ENCODE assay signal across 14 mouse cellular contexts in the genomic region with DNA sequence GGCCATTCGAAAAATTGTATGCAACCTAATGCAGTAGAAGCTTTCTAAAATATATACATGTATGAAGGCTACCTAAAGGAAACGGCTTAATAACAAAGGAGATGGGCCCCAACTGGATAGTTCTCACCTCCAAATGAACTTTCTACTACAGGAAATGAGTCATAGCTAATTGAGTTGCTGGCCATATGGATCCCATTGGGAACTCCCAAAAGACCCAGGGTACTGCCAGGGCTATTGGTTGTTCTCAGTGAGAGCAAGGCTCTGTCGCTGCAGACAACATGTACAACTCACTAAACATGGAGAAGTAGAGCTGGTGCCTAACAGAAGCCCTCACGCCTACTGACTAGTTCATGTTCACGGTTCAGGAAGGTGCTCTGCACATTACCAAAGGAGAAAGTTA.
"Had no signal": no experiment of that assay in that cellular context is flagged by ENCODE, and none has a peak within 500 bp of the region (broad histone marks: within the 10 kb centered on the region; RNA-seq: fewer than 3 reads in every experiment).

No protein-coding gene starts in this region.

- H3K27ac ChIP-seq: kidney, postnatal 0 days; layer of hippocampus, adult 2 months; liver, embryonic 13.5 days had no signal

- H3K9ac ChIP-seq: liver, embryonic 13.5 days had no signal

- H3K4me2 ChIP-seq: liver, embryonic 13.5 days; midbrain, embryonic 11.5 days had no signal

- H3K4me1 ChIP-seq: liver, embryonic 13.5 days had no signal

- DNase-seq: kidney, adult 2 months; kidney, postnatal 25 days; layer of hippocampus, adult 9-11 months; liver, embryonic 13.5 days; lung, adult 2 months; lung, postnatal 14 days; lung, postnatal 4 days; midbrain, embryonic 14.5 days; right cerebral cortex, postnatal 25 days; thymus, adult 18-20 months; thymus, postnatal 36 days had no signal

- H3K27me3 ChIP-seq: liver, embryonic 13.5 days had no signal

- H3K9me3 ChIP-seq: liver, embryonic 13.5 days had no signal

- H3K4me3 ChIP-seq: layer of hippocampus, adult 2 months; liver, embryonic 13.5 days had no signal
